Mouse (Mus musculus): ENCODE measurements around the gene Cop1. TPM values are rescaled to one million over a fixed set of nuclear protein-coding genes. Genes with fewer than 3 reads are reported as not detected.

Cop1 gene
- polyA plus RNA-seq, 1 experiment: 95.1 TPM

DNA sequence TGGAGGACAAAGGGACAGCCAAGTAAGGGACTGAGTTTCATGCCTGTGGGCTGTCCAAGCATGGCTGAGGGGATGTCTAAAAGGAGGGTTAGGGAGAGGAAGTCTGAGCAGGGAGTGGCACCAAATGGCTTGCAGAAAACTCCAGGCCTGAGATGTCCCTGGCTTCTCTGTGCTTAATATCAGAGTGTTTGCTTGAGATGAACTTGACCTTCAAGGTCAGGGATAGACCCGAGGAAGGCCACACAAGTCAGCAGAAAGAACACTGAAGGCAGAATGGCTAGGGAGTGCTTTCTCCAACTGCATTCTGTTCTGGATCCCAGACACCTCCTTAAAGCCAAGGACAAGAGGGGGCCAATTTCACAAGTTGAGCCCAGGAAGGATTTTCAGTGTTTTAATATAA, 161.8 kb downstream of the Cop1 start:
- no peak overlapping the region for H3K27ac ChIP-seq (ENCODE audit: insufficient read depth, low read length)
- H3K4me1 ChIP-seq (ENCODE audit: control insufficient read depth, insufficient read depth, low read length): peaks cover 13% of the 10 kb centered on the region
- TF ChIP-seq CTCF (IDR thresholded peaks at IDR 0.05; ENCODE audit: extremely low read depth, insufficient read depth, low read length) (no peak), POLR2A (IDR thresholded peaks at IDR 0.05; ENCODE audit: extremely low read depth, insufficient read depth, low read length) (no peak)
- H3K4me3 ChIP-seq (ENCODE audit: insufficient read depth, low read length): no peak overlapping the region

DNA sequence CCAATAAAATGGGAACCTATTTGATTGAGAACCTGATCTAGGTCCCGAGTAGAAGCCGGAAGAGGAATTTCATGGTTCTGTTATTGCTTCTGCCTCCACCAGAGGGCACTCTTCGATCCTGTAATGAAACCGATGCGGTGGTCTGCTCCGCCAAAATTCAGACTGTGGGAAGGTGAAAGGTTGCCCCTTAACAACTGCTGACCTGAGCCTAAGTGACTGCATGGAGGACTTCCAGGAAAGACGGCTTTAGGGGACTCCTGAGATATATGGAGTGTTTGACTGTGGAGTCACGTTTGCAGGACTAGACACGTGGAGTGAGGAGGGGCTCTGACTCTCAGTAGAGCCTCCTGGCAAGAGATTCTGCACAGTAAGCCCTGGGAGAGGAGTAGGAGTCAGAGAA, 164.4 kb downstream of the Cop1 start:
- TF ChIP-seq POLR2A (IDR thresholded peaks at IDR 0.05; ENCODE audit: extremely low read depth, insufficient read depth, low read length) (no peak), CTCF (IDR thresholded peaks at IDR 0.05; ENCODE audit: extremely low read depth, insufficient read depth, low read length) (peak; percentile 72)
- no peak overlapping the region for H3K27ac ChIP-seq (ENCODE audit: insufficient read depth, low read length)
- H3K4me1 ChIP-seq (ENCODE audit: control insufficient read depth, insufficient read depth, low read length): peaks cover 15% of the 10 kb centered on the region
- peak overlapping the region; percentile 22 for H3K4me3 ChIP-seq (ENCODE audit: insufficient read depth, low read length)
